Mouse (Mus musculus) naive thymus-derived CD4-positive, alpha-beta T cell, adult 2 months (primary cell): Measurements from ENCODE around the gene Ube2f.

ENCODE experiments used
- DNase-seq: peaks from one replicate; pipeline ENCODE4 v3.0.0-alpha.2; 2011; ENCODE audit warnings: low read depth

Ube2f gene

DNA sequence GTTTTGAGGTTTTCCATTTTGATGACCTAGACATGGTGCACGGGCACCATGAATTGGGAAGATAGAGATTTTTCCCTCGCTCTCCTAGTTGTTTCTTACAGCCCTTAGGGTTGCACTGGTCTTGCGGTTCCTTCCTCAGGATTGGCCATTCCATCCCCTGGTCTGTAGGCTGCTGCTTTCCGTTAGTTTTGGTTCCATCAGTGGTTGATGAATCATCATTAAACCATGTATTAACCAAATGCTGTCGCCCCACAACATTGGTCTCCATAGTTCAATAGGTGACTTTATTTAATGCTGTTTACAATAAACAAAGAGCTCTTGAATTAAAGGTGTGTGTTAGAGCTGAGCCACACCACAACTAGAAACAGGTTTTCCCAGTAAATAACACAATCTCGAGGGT is 12.4 kb upstream of the Ube2f start:
- DNase-seq: no peak

DNA sequence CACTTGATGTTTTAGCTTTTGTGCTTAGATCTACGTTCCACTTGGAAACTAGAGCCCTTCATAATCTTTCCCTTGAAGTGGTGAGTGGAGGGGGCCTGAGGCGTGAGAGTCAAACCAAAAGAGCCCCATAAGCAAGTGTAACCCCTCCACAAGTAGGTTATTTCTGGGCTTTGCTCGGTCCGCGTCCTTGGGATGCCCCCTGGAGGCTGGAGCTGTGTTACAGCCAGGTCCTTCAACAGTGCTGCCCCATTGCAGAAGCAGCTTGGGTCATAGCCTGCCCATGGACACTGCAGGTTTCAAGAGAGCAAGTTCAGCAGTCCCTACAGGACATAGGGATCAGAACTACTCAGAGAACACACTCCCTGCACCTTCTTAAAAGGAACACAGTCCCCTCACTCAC is 11.0 kb upstream of the Ube2f start:
- peak; percentile 74 for DNase-seq

DNA sequence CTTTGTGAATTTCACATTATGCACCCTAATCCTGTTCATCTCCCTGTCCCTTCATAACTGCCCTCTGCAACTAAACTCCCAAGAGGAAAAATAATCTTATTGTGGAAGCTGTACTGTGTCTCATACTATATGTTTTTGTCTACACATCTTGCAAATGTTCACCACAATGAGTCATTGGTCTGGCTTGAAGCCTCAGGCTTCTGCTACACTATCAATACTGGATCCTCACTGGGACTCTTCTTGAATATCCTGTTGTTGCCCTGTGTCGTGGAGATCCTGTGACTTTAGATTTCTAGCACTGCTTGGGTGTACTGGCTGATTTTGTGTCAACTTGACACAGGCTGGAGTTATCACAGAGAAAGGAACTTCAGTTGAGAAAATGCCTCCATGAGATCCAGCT is 10.3 kb upstream of the Ube2f start:
- no peak for DNase-seq

DNA sequence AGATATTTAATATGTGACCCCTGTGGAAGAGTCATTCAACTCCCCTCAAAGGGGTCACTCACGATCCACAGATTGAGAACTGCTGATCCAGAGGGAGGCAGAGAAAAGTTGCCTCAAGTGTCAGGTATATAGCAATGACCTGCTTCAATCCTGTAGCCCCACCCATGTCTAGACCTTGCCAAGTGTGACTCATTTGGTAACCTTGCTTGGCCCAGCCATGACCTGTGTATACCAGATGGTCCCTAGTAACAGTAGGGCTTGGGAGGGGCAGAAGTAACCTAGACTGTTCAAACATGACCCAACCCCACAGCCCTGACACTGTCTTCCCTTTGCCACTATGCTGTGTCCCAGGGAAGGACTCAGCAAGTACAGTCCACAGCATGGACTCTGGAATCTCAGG is 9.4 kb upstream of the Ube2f start:
- DNase-seq: no peak

DNA sequence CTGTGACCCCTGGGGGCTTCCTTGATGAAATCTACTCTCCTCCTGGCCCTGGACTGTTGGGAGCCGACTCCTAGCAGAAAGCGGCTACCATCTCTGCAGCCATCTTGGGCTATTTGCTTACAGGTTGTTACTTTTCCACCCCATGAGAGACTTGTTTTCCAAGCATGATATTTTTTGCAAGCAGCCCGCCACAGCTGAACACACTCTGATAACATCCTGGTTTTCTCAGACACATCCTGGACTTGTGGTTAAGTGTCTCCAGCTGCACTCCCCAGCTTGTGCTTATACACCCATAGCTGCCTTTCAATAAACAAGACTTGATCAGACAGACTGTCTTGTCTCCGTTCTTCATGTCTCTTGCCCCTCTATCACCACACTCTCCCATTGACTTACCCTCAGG is 8.9 kb upstream of the Ube2f start:
- no peak for DNase-seq

DNA sequence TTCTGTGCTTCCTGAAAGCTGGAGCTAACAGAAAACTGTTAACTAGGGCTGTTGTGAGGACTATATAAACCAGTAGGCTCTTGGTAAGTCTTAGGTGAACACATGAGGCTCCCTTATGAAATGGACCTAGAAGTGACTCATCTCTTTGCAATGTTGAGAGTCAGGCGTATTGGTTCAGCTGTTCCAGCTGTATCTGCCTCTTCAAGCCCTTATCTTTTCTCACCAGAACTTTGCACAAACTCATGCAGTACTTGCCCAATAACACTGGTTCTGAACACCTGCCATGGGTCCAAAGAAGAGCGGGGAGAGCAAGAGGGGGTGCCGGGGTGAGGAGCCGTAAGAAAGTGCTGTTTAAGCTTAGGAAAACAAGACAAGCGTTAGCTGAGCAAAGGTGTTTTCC is 1.9 kb upstream of the Ube2f start:
- no peak for DNase-seq

DNA sequence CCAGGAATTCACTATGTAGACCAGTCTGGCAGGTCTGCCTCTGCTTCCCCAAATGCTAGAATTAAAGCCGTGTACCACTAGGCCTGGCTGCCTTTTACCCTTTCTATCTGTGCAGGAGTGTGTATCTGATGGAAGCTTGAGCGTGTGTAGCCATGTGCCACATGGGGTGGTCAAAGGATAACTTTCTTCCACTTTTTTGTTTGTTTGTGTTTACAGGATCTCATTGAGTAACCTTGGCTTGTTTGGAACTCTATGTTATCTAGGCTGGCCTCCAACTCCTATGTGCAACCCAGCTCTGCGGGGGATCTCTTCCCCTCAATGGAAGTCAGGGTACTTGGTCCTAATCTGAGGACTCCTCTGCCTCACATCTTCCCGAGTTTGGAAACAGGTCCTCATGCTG is 1.1 kb upstream of the Ube2f start:
- DNase-seq: no peak

DNA sequence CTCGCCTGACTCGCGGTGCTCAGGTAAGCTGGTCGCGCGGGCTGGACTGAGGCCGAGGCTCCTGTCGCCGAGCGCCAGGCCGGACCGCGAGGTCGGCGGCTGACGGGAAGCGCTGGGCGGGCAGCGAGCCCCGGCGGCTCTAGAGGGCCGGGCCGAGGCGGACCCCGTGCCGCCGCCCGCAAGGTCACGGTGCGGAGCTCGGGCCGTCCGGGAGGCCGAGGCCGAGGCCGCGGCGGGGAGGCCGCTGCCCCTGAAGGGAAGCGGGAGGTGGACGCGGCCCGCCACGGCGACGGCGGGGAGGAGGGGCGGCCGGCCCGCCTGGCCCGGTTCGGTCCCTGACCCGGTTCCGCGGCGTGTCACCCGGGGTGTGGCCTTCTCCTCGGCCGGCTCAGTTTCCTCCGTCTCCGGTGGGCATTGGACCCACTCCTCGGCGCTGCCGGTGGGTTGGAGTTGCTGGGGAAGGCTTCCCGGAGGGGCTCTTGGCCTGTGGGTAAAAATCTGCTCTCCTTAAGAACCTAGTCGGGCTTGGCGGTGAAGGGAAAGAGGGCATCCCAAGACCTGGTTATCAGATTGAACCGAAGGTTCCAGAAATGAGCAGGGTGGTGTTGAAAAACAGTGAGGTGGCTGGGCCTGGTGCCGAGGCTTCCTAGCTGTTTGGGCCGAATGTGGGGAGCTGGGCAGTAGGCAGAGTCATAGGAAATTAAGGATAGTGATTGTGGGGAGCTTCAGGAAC is 477 bp downstream of the Ube2f start:
- DNase-seq: peak; percentile 49

DNA sequence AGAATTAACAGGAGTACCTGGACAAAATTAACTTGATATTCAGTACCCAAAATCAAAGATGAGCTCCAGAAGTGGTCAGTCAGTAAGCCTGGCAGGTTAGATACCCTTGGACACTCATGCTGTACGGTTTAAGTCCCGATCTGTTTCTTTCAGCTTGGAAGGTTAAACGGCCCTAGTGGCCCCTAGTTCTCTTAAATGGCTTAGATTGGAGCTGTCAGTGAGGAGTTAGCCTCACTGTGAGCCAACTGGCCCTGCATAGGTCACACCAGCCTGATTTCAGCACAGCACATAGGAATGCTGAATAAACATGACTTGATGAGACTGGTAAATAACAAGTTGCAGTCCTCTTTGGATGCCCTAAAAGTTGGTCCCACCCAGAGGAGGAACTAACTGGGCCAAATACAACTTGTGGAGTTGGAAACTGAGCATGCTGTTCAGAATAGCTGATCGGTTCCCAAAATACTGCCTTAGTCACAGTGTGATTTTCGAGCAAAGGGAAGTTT is 1.1 kb downstream of the Ube2f start:
- peak; percentile 41 for DNase-seq

DNA sequence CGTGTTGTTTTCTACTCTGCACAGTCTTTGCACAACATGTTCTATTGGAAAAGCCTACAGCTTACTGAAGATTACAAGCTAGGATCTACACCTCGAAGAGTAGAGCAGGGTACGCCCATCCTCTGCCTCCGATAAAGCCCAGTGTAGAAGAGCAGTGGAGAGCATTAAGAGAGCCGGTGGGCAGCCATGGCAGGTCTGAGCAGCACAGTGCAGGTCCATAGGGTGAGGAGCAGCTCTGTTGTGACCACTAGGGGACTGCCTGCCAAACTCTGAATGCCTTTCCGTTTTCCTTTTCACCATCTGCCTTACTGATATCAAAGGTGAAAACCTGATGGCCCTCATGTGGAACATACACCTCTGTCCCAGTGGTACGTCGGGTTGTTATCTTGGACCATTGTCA is 1.8 kb downstream of the Ube2f start:
- DNase-seq: peak; percentile 34

DNA sequence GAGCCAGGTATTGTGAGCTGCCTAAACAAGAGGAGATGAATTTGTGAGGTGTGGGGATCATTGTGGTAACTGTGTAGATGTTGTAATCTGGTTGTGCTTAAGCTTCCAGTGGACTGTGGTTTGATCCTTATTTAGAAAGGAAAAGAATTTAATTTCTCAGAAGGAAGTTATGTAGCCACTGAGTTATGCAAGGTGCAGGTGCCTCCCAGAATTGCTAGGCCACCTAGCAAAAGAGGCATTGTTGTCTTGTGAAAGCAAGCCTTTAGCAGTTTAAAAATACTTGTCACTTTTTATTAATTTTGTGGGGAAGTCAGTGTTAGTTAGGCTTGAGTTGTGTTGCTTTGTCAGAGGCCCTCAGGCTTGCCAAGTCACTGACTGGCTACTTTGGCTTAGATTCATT is 7.8 kb downstream of the Ube2f start:
- no peak for DNase-seq

DNA sequence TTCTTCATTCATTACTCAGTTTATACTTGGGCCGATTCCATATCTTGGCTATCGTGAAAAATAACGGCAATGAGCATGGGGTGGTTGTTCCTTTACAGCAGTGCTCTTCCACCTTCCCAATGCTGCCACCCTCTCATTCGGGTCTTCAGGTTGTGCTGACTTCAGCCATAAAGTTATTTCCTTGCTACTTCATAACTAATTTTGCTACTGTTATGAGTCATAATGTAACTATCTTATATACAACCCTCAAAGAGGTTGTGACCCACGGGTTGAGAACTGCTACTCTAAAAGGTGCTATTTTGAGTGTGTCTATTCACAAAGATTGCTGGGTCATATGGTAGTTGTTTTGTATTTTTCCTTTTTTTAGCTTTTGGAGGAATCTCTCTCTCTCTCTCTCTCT is 9.7 kb downstream of the Ube2f start:
- no peak for DNase-seq

DNA sequence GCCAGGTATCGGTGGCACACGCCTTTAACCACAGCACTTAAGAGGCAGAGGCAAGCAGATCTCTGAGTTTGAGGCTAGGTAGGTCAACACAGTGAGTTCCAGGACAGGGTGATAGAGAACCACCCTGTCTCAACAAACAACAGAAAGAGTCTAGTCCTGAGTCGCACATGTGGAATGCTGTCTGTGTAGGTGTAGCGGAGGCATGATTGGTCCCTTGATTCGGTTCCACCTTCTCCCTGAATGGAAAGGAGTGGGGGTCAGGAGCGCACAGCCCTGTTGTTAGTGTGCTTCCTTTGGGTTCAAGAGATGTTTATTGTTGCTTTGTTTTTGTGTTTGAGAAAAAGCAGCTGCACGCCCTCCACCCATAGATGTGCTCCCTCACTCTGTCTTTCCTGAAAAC is 12.4 kb downstream of the Ube2f start:
- no peak for DNase-seq

DNA sequence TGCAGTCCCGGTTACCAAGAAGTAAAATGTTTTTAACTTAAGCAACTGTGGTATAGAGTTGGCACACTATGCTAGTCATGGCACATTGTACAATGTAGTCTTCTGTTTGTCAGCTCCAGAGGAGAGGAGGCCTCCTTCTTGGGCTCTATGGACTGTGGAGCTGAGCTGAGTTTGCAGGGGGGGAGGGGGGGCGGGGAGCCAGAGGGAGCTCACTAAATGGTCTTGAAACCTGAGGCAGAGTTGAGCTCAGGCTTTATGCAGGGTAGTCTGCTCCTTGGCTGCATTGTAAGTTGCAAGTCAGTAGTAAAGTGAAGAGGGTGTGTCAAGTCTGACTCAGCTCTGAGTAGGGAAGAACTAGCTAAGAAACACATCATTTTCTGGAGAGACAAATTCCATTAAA is 22.2 kb downstream of the Ube2f start:
- no peak for DNase-seq

DNA sequence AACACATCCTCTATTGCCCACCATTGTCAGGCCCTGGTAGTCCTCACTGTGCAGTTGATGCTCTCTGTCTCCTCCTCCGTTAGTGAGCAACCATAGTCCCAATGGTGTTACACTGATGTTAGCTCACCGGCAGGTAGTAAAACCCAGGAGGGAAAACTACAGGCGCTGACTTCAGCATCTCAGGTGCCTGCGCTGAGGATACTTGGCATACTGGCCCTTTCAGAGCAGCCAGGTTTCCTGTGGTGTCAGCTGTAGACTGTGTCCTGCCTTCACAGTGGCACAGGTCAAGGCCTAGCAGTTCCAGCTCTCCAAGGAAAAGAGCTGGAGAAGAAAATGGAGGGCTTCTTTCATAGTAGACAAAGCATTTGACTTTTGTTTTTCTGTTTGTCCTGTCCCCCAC is 26.5 kb downstream of the Ube2f start:
- DNase-seq: no peak

DNA sequence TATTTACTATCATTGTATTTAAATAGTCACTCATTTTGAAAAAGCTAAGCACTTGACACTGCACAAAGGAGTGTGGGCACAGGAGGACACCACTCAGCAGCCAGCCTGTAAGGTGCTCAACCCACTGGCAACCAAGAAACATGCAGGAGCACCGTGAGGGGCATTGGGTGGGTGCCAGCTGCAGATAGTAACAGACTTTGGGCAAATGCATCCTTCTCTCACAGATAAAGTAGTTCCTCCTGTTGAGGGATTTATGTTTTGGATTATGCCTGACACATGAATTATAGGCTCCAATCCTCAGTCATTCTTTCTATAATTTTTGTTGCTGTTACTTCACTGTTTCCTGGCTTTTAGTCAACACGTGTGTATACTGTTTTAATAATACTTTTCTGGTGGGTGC is 27.4 kb downstream of the Ube2f start:
- DNase-seq: no peak

DNA sequence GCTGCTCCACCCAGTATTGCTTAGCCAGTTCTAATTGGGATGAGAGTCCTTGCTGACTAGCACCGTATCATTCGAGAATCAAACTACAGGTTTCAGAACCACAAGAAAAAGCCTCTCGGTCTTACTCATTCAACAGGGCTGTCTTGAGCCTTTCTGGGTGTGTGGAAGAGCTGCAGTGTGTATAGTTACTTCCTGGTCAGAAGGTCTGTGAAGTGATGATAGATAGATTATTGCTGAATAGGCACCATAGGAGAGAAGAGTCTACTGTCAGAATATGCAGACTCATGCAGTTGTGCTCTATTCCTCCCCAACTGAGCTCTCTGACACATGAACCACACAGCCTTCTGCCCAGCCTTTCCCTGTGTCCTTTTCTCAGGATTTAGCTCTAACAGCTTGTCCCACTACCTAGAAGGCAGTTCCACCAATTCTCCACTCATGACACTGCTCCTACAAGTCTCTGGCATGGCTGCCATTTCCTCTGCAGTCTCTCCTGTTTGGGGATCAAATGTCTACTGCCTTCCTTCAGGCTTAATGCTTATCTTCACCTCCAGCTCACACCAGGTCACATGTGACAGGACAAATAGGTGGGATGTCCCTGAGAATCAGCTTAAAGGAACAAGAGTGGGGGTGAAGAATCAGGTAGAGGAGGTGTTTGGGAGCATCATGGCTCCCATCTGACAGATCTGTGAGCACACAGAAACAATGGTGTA is 28.5 kb downstream of the Ube2f start:
- DNase-seq: no peak

DNA sequence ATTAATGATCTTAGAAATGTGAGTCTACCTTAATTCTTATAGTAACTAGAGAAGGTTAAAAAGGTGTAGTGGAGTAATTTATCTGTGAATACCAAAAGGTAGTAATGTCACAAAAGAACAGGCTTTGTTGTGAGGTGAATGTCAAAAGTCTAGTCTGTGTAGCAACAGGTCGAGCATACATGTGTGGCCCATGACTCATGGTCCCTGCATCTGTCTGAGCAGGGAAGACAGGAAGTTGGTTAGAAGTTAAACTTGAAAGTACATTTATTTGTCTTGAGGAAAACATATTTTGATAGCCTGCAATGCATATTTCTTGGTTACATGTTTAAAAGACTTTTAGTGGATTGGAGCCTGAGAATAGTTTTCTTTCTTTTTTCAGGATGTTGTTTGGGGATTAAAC is 29.0 kb downstream of the Ube2f start:
- no peak for DNase-seq

DNA sequence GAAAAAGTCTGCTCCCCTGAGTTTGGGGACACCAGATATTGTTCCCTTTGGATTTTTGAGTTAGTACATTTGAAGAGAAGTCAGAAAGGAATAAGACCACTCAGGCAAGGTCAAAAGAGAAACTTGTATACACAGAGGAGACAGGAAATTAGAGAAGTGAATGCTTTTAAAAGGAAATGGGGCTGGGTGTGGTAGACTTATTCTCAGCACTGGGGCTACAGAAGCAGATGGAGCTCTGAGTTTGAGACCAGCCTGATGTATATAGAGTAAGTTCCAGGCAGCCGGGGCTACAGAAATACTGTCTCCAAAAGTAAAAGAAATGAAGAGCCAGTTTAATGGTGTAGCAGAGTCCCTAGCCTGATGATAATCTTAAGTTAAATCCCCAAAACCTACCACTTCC is 32.5 kb downstream of the Ube2f start:
- DNase-seq: no peak

DNA sequence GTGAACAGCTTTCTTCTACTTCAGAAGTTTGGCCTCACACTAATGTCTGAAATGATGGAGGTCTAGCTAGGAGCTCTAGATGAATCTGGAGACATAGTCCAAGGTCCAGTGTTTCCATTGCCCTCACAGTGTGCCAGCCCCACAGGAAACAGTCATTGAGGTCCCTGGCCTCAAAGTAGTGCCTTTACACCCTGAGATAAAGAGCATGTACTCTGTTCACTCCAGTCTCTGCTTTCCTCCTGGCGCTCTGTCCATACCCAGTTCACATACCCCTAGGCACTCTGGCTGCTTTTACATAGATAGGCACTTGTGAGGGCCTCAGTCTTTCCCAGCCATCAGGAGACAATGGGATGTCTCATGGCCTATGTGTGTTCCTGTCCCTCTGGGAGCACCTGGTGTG is 39.3 kb downstream of the Ube2f start:
- no peak for DNase-seq

DNA sequence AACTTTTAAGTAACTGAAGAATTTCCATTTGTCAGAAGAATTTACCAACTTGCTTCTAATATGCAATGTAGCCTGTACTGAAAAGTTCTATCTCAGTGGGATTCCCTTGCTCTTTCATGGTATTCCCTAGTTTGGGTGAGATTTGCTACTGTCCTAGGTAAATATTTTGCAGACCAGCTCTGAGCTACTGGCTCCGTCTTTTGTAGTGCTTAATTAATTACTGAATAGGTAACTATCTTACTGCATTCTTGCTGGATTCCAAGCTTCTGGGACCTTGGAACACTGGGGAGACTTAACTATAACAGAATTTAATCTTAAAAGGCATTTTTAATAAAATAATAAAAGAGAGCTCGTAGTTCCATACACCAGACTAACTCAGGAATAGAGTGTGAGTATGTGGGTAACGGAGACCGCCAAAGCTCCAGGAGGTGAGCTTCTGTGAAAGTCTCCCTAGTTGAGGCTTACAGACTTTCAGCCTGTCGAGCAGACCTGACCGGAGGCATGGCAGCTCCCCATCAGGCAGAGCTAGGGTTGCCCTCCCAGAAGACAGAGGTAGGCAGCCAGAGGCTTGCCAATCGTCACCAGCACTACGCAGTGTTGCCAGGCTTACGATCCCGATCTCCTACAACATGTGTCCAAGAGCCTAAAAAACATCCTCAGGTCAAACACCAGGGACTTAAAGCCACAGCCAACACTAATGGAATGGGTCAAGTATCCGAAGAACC is 42.2 kb downstream of the Ube2f start:
- DNase-seq: no peak

DNA sequence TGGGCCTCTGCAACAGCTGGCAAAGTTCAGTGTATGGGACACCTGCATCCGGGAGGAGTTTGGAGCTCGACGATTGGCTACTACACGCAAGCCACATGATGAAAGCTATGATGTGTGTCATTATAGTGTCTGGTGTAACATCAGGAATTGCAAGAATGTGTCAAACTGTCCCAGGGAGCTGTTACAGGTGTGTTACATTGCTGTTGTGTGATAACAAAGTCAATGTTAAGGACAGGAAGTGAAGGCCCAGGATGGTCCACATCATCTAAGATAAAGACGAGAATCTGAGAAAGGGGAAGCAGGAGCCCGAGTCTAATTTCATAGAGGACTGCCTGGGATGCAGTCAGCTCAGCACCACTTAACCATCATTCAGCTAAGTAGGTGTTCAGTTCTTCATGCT is 45.4 kb downstream of the Ube2f start:
- DNase-seq: no peak
